Mouse (Mus musculus) ES-Bruce4 (cell line): ENCODE data around the gene St6galnac3.

Source experiments
- CTCF ChIP-seq: IDR thresholded peaks from one replicate; pipeline ENCODE4 v1.8.1; 2011; ENCODE audit warnings: low read depth, low read length
- EP300 ChIP-seq: IDR thresholded peaks from 2 replicates; pipeline ENCODE4 v1.6.1; 2011; ENCODE audit warnings: low read depth, low read length; ENCODE audit not compliant: insufficient read depth
- POLR2A ChIP-seq: IDR thresholded peaks from one replicate; pipeline ENCODE4 v1.8.1; 2011; ENCODE audit warnings: low read length; ENCODE audit not compliant: insufficient read depth

DNA sequence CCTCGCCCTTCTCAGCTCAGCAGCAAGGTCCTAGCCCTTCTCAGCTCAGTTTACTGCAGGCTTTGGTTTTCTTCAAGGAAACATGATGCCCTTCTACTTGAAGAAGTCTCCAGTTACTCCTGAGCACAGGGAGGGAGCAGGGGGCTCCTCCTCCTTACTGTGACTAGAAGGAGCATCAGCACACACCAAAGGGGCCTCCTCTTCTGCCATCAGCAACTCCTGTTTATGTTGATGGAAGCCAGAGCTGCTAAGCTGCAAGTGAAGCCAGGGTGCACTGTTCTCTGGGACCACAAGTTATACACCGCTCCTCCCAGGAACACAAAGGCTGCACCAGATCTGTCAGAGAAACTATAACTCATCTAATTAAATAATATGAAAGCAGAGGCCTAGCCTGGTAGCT, 34.4 kb downstream of the St6galnac3 start:
- TF ChIP-seq CTCF (no peak), EP300 (no peak), POLR2A (no peak)
